Mouse (Mus musculus) liver, adult 2 months (tissue): ENCODE measurements around the gene Tlnrd1.

ENCODE experiments used
- CTCF ChIP-seq: fragments of 200-500 bp; IDR thresholded peaks from 2 replicates; pipeline ENCODE4 v1.5.1; 2011; ENCODE audit warnings: low read depth, low read length, control low read depth
- POLR2A ChIP-seq: fragments of 200-500 bp; IDR thresholded peaks from 2 replicates; pipeline ENCODE4 v1.6.1; 2011; ENCODE audit warnings: low read length, control low read depth; ENCODE audit not compliant: insufficient read depth; ENCODE audit errors: extremely low read depth

DNA sequence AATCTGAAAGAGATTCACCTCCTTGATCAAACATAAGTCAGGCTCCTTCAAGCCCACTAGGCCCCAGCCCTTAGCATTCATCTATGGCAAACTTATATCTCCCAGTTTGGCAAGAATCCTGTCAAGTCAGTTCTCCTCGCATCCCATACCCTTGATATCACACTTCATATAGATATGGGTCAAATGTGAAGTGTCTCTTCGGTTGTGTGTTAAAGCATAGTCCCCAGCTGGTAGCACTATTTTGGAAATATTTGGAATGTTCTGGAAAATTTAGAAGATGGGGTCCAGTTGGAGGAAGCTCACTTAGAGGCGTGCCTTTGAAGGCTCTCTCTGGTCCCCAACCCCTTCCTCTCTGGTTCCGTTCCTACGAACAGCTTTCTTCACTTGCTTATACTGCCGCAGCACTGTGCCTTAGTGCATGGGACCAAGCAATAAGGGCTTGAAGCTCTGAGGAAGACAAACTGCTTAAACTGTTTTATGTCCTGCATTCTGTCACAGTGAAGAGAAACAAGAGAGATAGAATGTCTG, 29.4 kb upstream of the Tlnrd1 start:
- TF ChIP-seq CTCF, result no peak
- no peak for TF ChIP-seq POLR2A
